Mouse (Mus musculus): ENCODE data around the gene Mtmr2. TPM values are rescaled to one million over a fixed set of nuclear protein-coding genes. Genes with fewer than 3 reads are reported as not detected.

Mtmr2 gene
- 11.3 and 13.1 TPM in 2 replicates for polyA plus RNA-seq (2012; ENCODE audit: low replicate concordance)

DNA sequence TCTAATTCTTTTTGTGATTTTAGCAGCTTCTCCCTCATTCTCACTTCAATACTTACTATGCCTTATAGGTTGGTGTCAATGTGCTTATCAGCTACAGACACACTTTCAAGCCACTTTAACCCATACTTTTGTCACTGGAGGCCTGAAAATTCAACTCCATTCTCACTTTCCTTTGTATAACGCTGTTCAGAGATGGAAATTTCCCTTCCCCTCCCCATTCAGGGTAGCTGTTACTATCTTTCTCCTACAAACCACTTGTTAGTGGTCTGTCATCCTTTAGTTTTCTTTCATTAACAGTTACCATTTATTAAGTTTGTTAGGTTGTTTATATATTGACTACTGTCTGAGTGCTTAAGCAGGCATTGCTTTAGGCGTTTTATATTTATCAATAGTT is at the start of gene Mtmr2:
Gene Mtmr2 (plus strand): TSS at position 7 of the 394 bp plus-strand sequence.

GRCm38 (mm10) chr9:13826832-13827405 is 78.7 kb downstream of the Mtmr2 start, which contains the start of gene Cep57:
Cep57 (minus strand) TSS chr9:13827107.

DNA sequence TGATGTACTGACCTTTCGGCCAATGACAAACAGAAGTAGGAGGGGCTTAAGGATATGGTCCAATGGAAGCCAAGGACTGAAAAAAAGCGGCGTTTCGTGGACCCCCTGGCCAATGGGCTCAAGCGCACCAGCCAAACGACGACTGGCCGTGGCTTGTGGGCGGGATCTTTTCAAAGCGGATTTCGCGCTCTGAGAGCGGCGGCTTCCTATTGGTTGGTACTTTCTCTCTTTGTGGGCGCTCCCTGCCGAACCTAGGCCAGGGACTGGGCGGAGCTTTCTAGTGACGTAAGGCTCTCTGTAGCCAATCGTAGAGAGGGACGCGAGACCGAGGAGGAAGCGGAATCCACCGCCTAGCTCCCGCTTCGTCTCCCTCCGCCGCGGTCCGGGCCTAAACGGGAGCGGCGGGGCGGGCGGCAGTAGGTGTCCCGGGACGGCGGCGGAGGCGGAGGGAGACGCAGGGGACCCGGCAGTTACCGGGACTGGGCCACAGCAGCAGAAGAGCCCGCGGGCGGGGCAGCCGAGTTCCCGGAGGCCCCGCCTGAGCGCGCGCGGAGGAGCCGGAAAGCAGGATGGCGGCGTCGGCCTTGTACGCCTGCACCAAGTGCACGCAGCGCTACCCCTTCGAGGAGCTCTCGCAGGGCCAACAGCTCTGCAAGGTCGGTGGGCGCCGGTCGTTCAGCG is 79.3 kb downstream of the Mtmr2 start, which contains the start of gene Fam76b:
Gene Fam76b (plus strand): TSS at position 311 of the 681 bp plus-strand sequence.

Other genes with a start within 250 kb of the Mtmr2 start
- 15.6 and 17.7 TPM in 2 replicates for gene Cep57, start 78.7 kb downstream of the Mtmr2 start, polyA plus RNA-seq (2012; ENCODE audit: low replicate concordance)
- 28.5 and 35.5 TPM in 2 replicates for gene Fam76b, start 79.3 kb downstream of the Mtmr2 start, polyA plus RNA-seq (2012; ENCODE audit: low replicate concordance)

All from hematopoietic multipotent progenitor cell, adult 10-12 weeks (in vitro differentiated cells).